8 mouse cellular contexts compared by ENCODE assay signal in genomic region chr9:74141864-74142263, GRCm38 (mm10). TPM values are rescaled to one million over a fixed set of nuclear protein-coding genes. Genes with fewer than 3 reads are reported as not detected.
DNase-seq lines count a peak whose midpoint lies in the region; ATAC-seq and TF ChIP-seq lines count a peak whose summit lies in the region.

No protein-coding gene starts in this region.

- no peaks in the 10 kb centered on the region for H3K27me3 ChIP-seq in heart, adult 2 months (ENCODE audit: control insufficient read depth, insufficient read depth, low read length)
- H3K27me3 ChIP-seq in heart, embryonic 12.5 days (replicated peaks): no peaks in the 10 kb centered on the region
- H3K27me3 ChIP-seq in midbrain, embryonic 14.5 days (ENCODE audit: control insufficient read depth, insufficient read depth, low read length): no peaks in the 10 kb centered on the region

- H3K4me2 ChIP-seq in heart, embryonic 12.5 days: no peak overlapping the region
- no peak overlapping the region for H3K4me2 ChIP-seq in midbrain, embryonic 14.5 days (ENCODE audit: low read length)

- H3K9me3 ChIP-seq in heart, embryonic 12.5 days (replicated peaks): no peaks in the 10 kb centered on the region
- H3K9me3 ChIP-seq in midbrain, embryonic 14.5 days (ENCODE audit: control insufficient read depth, low read length): no peaks in the 10 kb centered on the region

- TF ChIP-seq POLR2A in heart, adult 2 months (IDR thresholded peaks at IDR 0.05; ENCODE audit: insufficient read depth, low read depth, low read length): no peak
- no peak for TF ChIP-seq POLR2A in cortical plate, adult 2 months (IDR thresholded peaks at IDR 0.05; ENCODE audit: extremely low read depth, insufficient read depth, low read length)

- TF ChIP-seq EP300 in heart, adult 2 months (IDR thresholded peaks at IDR 0.05; ENCODE audit: insufficient read depth, low read depth, low read length): 0 out of 2 replicates have a peak, but pooled peaks have one; percentile 27

- peak; percentile 18 to 38 for DNase-seq in heart, adult 2 months
- DNase-seq in adrenal gland, adult 18-20 months (ENCODE audit: low spot score in 2 of 2): peak; percentile 39 to 48
- DNase-seq in heart, postnatal 4 days: peak; percentile 68
- DNase-seq in left cerebral cortex, adult 18-20 months (ENCODE audit: low spot score in 2 of 2): peak; percentile 64 to 78
- peak; percentile 96 for DNase-seq in midbrain, embryonic 14.5 days
- peak; percentile 18 for DNase-seq in telencephalon, adult 2 months (ENCODE audit: low read depth, low spot score)

- intact Hi-C loops in heart, adult 2 months (cut with DNase I): loop anchor here (2.0 kb wide), 1 partner anchor 727 kb away; no protein-coding TSS in a partner anchor

- H3K9ac ChIP-seq in heart, adult 2 months (ENCODE audit: low read depth, low read length): no peak overlapping the region
- H3K9ac ChIP-seq in heart, embryonic 12.5 days: no peak overlapping the region
- H3K9ac ChIP-seq in midbrain, embryonic 14.5 days (replicated peaks; ENCODE audit: low read length): no peak overlapping the region

- WGBS in heart, adult 2 months: 9% methylated on average over 3 of the region's 3 CpGs
- WGBS in heart, embryonic 12.5 days: 2% methylated on average over 3 of the region's 3 CpGs
- WGBS in midbrain, embryonic 14.5 days: 6% methylated on average over 3 of the region's 3 CpGs

- H3K79me2 ChIP-seq in heart, adult 2 months (replicated peaks; ENCODE audit: control insufficient read depth, insufficient read depth, low read length): no peaks in the 10 kb centered on the region

- no peak overlapping the region for H3K4me3 ChIP-seq in heart, adult 2 months
- H3K4me3 ChIP-seq in heart, embryonic 12.5 days: no peak overlapping the region
- H3K4me3 ChIP-seq in cortical plate, adult 2 months (ENCODE audit: insufficient read depth, low read length): no peak overlapping the region
- no peak overlapping the region for H3K4me3 ChIP-seq in midbrain, embryonic 14.5 days (replicated peaks; ENCODE audit: low read depth, low read length)

- 0 out of 2 replicates have a peak, but pooled peaks have one; percentile 99 for TF ChIP-seq CTCF in heart, adult 2 months (IDR thresholded peaks at IDR 0.05)
- TF ChIP-seq CTCF in cortical plate, adult 2 months (IDR thresholded peaks at IDR 0.05; ENCODE audit: extremely low read depth, insufficient read depth, low read length): peak; percentile 97

- no peaks in the 10 kb centered on the region for H3K4me1 ChIP-seq in heart, adult 2 months (ENCODE audit: control insufficient read depth, insufficient read depth, low read length)
- H3K4me1 ChIP-seq in heart, embryonic 12.5 days (replicated peaks): no peaks in the 10 kb centered on the region
- H3K4me1 ChIP-seq in cortical plate, adult 2 months (ENCODE audit: control insufficient read depth, insufficient read depth, low read length): no peaks in the 10 kb centered on the region
- no peaks in the 10 kb centered on the region for H3K4me1 ChIP-seq in midbrain, embryonic 14.5 days (ENCODE audit: control insufficient read depth, insufficient read depth, low read length)

- no peak overlapping the region for H3K27ac ChIP-seq in heart, adult 2 months
- no peak overlapping the region for H3K27ac ChIP-seq in heart, embryonic 12.5 days (ENCODE audit: poor library complexity, severe bottlenecking)
- no peak overlapping the region for H3K27ac ChIP-seq in cortical plate, adult 2 months (ENCODE audit: insufficient read depth, low read length)
- no peak overlapping the region for H3K27ac ChIP-seq in midbrain, embryonic 14.5 days (replicated peaks; ENCODE audit: low read depth, low read length)

- no peaks in the 10 kb centered on the region for H3K36me3 ChIP-seq in heart, adult 2 months (ENCODE audit: control insufficient read depth, insufficient read depth, low read length)
- H3K36me3 ChIP-seq in heart, embryonic 12.5 days: no peaks in the 10 kb centered on the region
- H3K36me3 ChIP-seq in midbrain, embryonic 14.5 days (ENCODE audit: control insufficient read depth, insufficient read depth, low read length): no peaks in the 10 kb centered on the region

- ATAC-seq in heart, embryonic 12.5 days (ENCODE audit: insufficient number of reproducible peaks, low FRiP score): no peak
- peak; percentile 53; the same call in 1 of the 2 replicates for ATAC-seq in midbrain, embryonic 14.5 days (ENCODE audit: low FRiP score, low TSS enrichment)

RNA-seq across cellular contexts. Expression of gene Wdr72, which starts 31.7 kb away (rescaled TPM):
- under 1 TPM; 0.23 to 0.25 TPM for total RNA-seq in heart, adult 2 months (2021)
- 0.03 and 0.18 TPM in 2 replicates for polyA plus RNA-seq in heart, adult 2 months (2012; rRNA removed)
- polyA plus RNA-seq in heart, embryonic 12.5 days (2016; fragmentation: Nextera tagmentation; extraction: Ambion mirVana): 0.82 and 0.92 TPM in 2 replicates
- total RNA-seq in adrenal gland, adult 18-20 months (2021): under 1 TPM in 1 of 2 experiments, not detected in 1; 0.07 TPM
- polyA plus RNA-seq in cortical plate, adult 2 months (2012; rRNA removed): 0.02 TPM in 1 of 2 replicates, not detected in the other
- 1 to 10 TPM; 1.9 to 2.1 TPM for total RNA-seq in heart, postnatal 4 days (2021)
- not detected for total RNA-seq in left cerebral cortex, adult 18-20 months (2021)
- 0.34 and 0.98 TPM in 2 replicates for polyA plus RNA-seq in midbrain, embryonic 14.5 days (2014; fragmentation: Nextera tagmentation; extraction: Ambion mirVana)

Comparison
In these comparisons a context has a peak if more than half of its experiments do, and no peak if none do; other contexts are left out.
1. DNase-seq: peak in every context shown above with its lines; median percentile 96 in midbrain, embryonic 14.5 days; 71 in left cerebral cortex, adult 18-20 months; 68 in heart, postnatal 4 days; 44 in adrenal gland, adult 18-20 months; 28 in heart, adult 2 months; 18 in telencephalon, adult 2 months.